Mouse (Mus musculus) CD4-positive, CD25-positive, alpha-beta regulatory T cell, adult 4 months (primary cell): ENCODE measurements around the gene Rab44. TPM values are rescaled to one million over a fixed set of nuclear protein-coding genes. Genes with fewer than 3 reads are reported as not detected.
"Not testable (repeated sequence)": the region's sequence is repeated elsewhere in the genome, so short reads cannot be mapped to it uniquely, and the experiment has no call there.

Source experiments
- ATAC-seq: one replicate; pipeline ENCODE4 v1.8.0; 2017
- polyA plus RNA-seq, 2 experiments: library from polyadenylated mRNA; unstranded; fragments of 100-300 nt; shearing (Covaris generic); gene quantifications; one replicate each; pipeline ENCODE4 v1.2.1; 2017

The Rab44 gene
- polyA plus RNA-seq: not detected

DNA sequence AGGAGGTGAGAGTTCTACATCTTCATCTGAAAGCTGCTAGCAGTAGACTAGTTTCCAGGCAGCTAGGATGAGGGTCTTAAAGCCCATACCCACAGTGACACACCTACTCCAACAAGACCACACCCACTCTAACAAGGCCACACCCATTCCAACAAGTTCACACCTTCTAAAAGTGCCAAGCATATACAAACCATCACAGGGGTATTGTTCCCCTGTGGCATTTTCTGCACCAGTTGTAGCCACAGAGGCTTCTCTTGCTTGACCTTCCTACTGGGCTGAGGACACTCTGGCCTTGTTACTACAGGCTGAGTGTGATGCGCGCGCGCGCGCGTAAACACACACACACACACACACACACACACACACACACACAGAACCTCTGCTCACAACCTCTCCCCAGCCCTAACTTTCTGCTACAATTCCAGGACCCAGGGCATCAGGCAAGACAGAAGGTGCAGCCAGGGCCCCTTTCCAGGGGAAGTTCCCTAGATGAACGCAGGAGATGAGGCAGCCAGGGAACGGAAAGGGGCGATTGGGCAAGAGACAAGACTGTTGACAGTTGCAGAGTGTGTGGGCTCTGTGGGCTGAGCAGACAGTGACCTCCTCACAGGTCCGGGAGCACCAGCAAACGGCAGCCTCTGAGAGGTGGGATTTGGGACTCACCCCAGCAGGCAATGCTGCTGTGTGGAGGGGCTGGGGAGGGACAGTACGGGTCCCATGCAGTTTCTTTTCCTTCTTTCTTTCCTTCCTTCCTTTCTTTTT is at the start of gene Rab44:
Rab44 (plus strand) TSS at position 555 of the 762 bp plus-strand sequence.
- no peak for ATAC-seq

- no peak for ATAC-seq
Observed at GRCm38 (mm10) chr17:29065245-29065940, 48.6 kb upstream of the Rab44 start.

DNA sequence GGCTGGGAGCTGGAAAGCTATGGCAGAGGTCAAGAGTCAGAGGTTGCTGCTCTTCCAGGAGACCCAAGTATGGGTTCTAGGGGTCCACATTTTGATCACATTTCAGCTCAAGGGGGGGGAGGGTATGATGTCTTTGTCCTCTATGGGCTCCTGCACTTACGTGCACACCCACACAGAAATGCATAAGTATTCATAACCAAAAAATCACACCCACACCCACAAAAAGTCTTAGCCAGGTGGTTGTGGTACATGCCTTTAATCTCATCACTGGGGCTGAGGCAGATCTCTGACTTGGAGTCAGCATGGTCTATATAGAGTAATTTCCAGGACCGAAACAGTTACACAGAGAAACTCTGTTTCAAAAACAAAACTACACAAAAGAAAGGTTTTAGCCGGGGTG is 48.0 kb upstream of the Rab44 start:
- ATAC-seq: no peak

DNA sequence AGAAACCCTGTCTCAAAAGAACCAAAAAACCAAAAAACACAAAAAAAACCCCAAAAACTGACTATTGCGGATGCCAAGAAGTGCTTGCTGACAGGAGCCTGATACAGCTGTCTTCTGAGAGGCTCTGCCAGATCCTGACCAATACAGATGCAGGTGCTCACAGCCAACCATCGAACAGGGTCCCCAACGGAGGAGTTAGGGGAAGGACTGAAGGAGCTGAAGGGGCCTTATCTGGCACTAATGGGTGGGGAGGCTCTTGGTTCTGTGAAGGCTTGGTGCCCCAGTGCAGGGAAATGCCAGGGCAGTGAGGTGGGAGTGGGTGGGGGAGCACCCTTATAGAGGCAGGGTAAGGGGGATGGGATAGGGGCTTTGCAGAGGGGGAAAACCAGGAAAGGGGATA is 46.5 kb upstream of the Rab44 start:
- not testable (repeated sequence) for ATAC-seq

- ATAC-seq: no peak
Observed at GRCm38 (mm10) chr17:29067847-29068246, 46.1 kb upstream of the Rab44 start.

GRCm38 (mm10) chr17:29069063-29069462 is 44.9 kb upstream of the Rab44 start:
- ATAC-seq: no peak

GRCm38 (mm10) chr17:29071820-29072219 is 42.1 kb upstream of the Rab44 start:
- ATAC-seq: no peak

DNA sequence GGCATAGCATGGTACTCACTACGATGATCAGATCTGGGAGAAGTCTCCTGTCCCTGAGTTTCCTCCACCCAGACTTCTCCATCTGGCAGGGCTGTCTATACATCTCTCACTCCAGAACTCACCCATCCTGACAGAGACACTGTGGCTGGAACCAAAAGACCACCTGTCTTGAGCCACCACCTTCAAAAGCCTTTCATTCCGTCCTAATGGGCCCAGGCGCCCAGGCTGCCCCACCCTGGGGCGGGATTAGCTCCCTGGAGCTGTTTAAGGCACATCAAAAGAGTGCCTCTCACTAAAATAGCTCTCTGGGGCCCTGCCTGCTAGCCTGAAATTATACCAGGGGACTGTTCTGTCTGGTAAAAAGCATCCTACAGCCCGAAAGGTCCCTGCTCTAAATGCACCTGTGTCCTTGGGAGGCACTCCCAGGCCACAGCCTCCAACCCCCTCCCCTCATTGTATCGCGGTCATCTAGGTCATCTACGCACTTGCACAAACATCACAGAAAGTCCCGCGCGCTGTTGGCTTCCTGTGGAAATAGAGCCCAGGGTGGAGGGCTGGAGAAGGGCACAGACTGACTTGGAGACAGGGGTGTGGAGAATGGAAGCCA is 41.1 kb upstream of the Rab44 start:
- ATAC-seq: no peak

DNA sequence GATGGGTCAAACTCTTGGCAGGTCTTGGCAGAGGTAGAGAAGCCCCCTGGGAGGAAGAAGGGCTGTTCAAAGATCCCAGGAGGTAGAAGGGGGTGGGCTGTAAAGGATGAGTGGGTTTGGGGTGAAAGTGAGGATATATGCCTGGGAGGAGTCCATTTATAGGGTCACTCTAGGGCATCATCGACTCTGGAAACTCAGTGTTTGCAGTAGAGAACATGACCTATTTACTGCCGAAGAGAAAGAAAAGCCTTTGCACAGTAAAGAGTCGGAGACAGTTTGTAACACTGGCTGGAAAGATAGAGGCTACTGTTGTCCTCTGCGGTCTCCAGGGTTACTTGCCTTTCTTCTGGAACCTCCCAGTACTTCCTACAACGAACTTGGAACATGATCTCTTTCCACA is 40.6 kb upstream of the Rab44 start:
- ATAC-seq: no peak

DNA sequence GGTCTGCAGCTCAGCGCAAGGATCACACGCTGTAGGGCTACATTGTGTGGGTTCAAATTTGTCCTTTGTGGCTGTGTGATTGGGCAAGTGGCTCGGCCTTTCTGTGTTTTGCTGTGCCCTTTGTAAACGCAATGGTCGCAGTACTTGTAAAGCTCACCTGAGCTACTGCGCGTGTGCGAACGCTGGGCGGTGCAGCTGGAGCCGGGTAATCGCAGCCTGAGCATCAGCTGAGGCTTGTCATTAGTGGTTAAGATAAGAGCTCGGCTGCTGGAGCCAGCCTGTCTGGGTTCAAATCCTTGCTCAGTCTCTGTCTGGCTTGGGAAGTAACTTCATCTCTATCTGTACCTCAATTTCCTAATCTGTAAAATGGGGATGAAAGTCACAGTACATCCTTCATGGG is 39.9 kb upstream of the Rab44 start:
- no peak for ATAC-seq

GRCm38 (mm10) chr17:29076235-29076634 is 37.7 kb upstream of the Rab44 start:
- ATAC-seq: no peak

- no peak for ATAC-seq
Observed at GRCm38 (mm10) chr17:29077786-29078509, 36.0 kb upstream of the Rab44 start.

- no peak for ATAC-seq
Observed at GRCm38 (mm10) chr17:29078519-29079383, 35.2 kb upstream of the Rab44 start.

DNA sequence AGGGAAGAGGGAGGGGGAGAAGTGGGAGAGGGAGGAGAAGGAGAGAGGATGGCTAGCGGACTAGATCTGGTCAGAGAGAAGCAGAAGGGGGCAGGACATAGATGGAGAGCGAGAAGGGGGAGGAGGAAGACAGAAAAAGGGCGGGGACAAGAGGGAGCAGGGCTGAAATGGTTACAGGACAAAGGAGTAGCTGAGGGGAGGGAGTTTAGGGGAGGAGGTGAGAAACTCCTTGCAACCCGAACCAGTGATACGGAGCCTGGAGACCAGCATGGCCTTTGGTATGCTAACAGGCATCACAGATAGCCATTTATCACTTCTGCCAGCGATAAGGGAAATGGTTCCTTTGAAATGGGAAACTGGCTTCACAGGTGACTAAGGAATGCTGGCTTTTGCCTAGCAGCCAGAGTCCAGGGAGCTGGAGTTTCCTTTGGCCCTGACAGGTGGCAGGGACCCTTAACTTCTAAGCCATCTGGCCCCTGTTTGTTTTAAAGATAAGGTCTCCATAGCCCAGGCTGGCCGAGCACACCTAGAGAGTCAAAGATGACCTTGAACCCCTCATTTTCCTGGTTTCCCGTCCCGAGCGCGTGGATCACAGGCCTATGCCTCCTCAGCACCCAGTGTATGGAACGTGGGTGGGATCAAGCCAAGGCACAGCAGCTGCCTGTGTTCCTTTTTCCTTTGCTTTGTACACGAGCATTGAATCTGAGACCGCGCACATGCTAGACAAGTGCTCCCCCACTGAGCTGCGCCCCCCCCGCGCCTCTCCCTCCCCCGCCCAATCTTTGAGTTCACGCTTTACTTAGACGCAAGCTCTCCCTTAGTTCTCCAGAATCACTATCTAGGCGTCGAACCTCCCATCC is 33.0 kb upstream of the Rab44 start:
- no peak for ATAC-seq

DNA sequence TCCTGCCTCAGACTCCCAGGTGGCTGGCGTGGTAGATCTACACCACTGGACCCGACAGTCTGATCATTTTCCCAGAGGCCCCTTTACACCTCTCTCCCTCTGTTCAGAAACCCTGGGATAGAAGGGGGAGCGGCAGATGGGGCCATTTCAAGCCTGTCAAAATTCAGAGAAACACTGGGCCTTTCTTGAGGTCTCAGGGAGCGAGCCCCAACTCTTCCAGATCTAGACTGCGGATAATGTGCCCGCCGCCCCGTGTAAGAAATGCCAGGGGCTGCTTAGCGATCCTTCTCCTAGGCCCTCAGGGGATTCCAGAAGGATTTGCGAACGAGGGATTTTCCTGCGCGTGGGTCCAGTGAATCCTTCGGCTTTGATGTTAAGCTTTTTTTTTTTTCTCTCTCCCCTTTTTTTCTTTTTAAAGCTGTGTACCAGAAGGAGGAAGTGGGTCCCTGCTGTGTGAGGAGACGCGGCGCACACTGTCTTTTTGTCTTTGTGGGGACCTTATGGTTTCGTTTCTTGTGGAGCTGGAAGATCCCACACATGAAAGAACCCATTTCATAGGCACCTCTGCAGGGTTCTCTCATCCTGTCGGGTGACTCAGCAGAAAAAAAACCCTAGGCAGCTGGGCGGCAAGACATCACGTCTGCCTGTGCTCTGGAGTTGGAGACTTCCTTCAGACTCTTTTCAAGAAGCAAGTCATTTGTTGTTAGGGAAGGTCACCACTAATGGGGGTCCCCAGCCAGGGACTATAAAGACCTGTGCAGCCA is 32.1 kb upstream of the Rab44 start:
- peak; percentile 84 for ATAC-seq

DNA sequence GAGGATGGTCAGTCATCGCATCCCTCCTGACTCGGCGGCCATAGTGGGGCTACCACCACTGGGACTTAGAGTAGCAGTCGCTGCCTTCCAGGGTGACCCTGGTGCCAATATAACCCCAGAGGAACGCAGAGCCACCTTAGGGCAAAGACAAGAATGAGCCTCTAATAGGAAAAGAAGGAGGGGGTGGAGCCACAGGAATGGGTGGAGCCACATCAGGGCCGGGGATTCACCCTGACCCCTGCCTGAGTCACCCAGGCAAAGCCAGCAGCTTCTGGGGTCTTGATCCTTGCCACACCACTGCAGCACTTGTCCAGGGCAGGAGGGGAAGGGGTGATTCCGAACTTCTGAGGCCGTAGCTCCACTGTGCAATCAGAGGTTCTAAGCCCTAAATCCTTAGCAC is 30.4 kb upstream of the Rab44 start:
- ATAC-seq: no peak

- no peak for ATAC-seq
Observed at GRCm38 (mm10) chr17:29084656-29085055, 29.3 kb upstream of the Rab44 start.

DNA sequence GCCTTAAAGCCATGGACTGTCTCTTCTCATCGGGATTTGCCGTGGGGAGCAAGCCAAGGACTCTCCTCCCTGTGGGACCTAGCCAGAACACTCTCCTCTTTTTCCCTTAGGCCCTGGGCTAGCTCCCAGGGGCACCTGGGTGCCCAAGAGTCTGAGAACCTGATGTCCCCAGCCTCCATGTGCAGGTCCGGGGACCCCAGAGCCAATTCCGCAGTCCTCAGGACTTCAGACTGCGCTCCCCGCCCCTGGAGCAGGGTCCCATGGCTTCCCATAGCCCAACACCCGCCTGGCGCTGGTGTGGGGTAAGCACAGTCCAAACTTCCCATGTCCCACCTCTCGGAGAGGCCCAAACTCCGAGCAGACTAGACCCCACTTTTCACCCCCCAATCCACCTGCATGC is 28.7 kb upstream of the Rab44 start:
- ATAC-seq: no peak

DNA sequence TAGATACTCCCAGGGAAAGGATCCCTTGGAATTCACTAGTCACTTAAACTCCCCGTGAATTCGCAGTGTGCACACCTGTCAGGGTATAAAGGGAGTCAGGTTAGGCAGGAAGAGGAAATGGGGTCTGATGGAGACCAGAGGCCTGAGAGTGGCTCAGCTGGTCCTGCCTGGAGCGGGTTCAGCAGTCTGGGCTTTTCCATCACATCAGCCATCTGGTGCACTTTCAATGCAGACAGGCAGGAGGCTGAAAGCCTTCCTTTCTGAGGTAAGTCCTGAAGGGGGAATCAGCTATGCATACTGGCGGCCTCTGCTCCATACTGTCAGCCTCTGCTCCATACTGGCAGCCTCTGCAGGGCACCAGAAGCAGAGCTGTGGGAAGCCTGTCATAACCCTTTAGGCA is 27.0 kb upstream of the Rab44 start:
- ATAC-seq: no peak

- no peak for ATAC-seq
Observed at GRCm38 (mm10) chr17:29090776-29091175, 23.2 kb upstream of the Rab44 start, which contains the start of gene Cdkn1a. Gene Cdkn1a (plus strand): TSS chr17:29090976.
